Mouse (Mus musculus): ENCODE results near the gene Gtf2h4.

Gtf2h4 gene

GRCm38 (mm10) chr17:35673416-35674035 lies at the start of gene Gtf2h4:
Gene Gtf2h4 (minus strand): TSS chr17:35673739.
- DNase-seq (ENCODE audit: extremely low read depth, low read depth), result peak; percentile 98

- DNase-seq (ENCODE audit: extremely low read depth, low read depth), result no peak
These were observed 48.1 kb upstream of the Gtf2h4 start for GRCm38 (mm10) chr17:35721676-35722075.

- DNase-seq (ENCODE audit: extremely low read depth, low read depth), result no peak
These were observed 46.8 kb upstream of the Gtf2h4 start for GRCm38 (mm10) chr17:35720340-35720727.

GRCm38 (mm10) chr17:35719616-35720339 lies 46.2 kb upstream of the Gtf2h4 start:
- no peak for DNase-seq (ENCODE audit: extremely low read depth, low read depth)

GRCm38 (mm10) chr17:35717080-35717479 lies 43.5 kb upstream of the Gtf2h4 start:
- no peak for DNase-seq (ENCODE audit: extremely low read depth, low read depth)

- DNase-seq (ENCODE audit: extremely low read depth, low read depth), result no peak
These were observed 42.6 kb upstream of the Gtf2h4 start for GRCm38 (mm10) chr17:35716114-35716513.

DNA sequence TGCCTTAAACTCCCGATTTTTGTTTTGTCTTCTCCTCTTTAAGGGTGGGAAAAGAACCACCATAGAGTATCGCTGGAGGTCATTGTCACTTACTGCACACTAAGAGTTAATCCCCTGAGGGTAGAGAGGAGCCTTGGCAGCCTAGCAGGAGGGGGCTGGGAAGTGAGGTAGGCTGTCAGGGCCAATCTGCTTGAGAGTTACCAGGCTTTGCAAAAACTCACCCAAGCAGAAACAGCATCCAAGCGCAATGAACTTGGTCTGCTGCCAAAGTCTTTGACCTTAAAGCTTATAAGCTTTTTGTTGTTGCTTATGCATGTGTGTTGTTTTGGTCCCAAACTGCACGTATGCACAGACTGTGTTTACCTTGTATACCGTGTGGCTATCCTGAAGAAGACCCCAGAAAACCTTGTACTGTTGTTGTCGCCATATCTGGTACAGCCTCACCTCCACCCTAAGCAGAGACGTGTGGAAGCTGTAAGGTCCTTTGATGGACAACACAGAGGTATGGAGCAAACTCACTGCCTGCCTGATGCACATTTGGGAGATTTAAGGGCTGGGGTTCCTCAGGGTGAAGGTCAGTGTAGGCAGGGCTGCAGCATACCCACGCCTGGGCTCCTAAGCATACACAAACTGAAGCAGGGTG lies 37.3 kb upstream of the Gtf2h4 start:
- no peak for DNase-seq (ENCODE audit: extremely low read depth, low read depth)

- no peak for DNase-seq (ENCODE audit: extremely low read depth, low read depth)
These were observed 35.1 kb upstream of the Gtf2h4 start for GRCm38 (mm10) chr17:35708611-35709010.

GRCm38 (mm10) chr17:35707929-35708328 lies 34.4 kb upstream of the Gtf2h4 start:
- DNase-seq (ENCODE audit: extremely low read depth, low read depth), result no peak

DNA sequence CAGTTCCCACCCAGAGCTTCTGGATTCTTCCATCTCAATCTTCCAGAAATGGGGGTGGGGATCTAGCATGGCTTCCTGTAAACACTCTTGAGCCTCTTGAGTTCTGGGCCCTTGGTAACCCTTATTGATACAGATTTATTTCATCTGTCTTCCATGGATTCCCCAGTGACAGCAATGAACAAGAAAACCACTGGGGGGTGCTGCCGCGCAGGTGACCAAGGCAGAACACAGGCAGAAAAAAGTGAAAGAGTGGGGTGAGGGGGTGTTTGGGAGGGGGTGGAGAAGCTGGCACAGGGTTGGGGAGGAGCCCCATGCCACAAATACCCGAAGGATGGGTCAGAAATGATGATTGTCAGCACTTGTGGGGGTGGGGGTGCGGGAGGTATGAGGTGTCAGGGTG lies 32.3 kb upstream of the Gtf2h4 start:
- peak; percentile 32 for DNase-seq (ENCODE audit: extremely low read depth, low read depth)

DNA sequence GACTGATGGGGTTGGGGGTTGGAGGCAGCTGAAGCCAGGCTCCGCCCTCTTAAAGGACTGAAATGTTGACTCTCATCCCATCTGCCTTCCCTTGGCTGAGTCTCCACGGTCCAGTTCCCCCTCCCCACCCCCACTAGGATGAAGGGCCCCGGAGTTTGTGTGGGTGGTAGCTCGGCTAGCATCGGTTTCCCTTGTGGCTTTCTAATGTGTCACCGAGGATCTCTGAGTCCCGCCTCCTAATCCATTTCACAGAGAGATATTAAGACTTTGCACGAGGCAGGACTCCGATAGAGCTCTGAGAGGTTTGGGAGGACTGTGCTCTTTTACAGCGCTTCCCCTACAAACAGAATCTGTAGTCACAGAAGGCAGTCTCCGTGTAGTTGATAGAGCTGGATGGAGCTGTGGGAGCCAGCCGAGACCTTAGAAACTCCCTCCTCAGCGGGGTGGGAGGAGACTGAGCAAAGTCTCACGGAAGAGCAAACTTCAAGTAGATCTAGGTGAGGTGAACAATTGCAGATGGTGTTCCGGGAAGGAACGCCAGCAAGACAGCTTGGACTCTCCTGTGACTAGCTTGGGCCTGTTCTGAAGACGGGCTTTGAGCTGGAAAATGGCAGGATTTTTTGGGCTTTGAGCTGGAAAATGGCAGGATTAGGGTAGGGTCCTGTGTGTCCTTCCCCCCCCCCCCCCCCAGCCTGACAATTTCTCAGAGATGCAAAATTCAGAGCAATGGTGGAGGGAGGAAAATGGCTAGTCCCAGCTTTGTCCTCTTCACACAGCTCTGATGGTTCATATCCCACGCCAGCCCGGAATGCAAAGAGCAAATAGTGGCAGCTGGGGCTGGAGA lies 31.3 kb upstream of the Gtf2h4 start, which contains the start of gene Ddr1:
TSS of gene Ddr1 (minus strand) at position 1 of the 844 bp plus-strand sequence.
- DNase-seq (ENCODE audit: extremely low read depth, low read depth), result peak; percentile 46

GRCm38 (mm10) chr17:35703751-35704271 lies 30.3 kb upstream of the Gtf2h4 start:
- no peak for DNase-seq (ENCODE audit: extremely low read depth, low read depth)

DNA sequence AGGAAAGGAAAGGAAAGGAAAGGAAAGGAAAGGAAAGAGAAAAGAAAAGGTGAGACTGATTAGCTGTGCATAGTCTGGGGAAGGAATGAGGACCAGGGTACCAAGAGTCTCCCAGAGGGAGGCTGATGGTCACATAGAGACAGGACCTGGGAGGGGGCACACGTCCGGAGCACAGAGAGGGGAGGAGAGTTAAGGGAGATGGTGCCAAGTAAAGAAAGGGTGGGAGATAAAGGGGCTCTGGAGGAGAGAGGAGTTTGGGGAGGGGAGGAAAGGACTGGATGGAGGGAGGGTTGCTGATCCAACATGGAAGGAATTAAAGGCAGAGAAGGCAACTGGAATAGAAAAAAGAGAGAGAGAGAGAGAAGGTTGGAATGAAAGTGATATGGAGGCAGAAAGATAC lies 29.5 kb upstream of the Gtf2h4 start:
- no peak for DNase-seq (ENCODE audit: extremely low read depth, low read depth)

GRCm38 (mm10) chr17:35702605-35703004 lies 29.1 kb upstream of the Gtf2h4 start:
- no peak for DNase-seq (ENCODE audit: extremely low read depth, low read depth)

DNA sequence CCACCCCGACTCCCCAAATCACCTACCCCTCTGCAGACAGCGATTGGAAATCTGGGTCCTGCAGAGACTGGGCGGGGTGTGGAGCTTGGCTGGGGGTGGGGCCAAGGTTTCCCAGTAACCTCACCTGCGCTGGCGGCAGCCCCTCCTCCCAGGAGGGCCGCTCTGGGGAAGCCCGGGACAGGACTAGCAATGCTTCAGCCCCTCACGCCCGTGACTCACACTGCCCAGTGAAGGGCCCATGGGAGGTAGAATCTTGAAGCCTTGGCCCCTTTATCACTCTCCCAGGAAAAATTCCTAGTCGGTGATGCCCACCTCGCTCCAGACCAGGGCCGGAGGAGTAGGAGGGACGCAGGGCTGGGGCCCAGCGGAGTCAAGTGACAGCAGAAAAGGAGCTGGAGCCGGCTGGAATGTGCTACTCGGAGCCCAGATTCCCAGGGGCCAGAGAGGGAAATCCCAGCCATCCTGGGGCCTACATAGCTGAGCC lies 28.5 kb upstream of the Gtf2h4 start:
- no peak for DNase-seq (ENCODE audit: extremely low read depth, low read depth)

- DNase-seq (ENCODE audit: extremely low read depth, low read depth), result no peak
These were observed 27.9 kb upstream of the Gtf2h4 start for GRCm38 (mm10) chr17:35701203-35701977.

GRCm38 (mm10) chr17:35700371-35700961 lies 26.9 kb upstream of the Gtf2h4 start:
- DNase-seq (ENCODE audit: extremely low read depth, low read depth), result no peak

DNA sequence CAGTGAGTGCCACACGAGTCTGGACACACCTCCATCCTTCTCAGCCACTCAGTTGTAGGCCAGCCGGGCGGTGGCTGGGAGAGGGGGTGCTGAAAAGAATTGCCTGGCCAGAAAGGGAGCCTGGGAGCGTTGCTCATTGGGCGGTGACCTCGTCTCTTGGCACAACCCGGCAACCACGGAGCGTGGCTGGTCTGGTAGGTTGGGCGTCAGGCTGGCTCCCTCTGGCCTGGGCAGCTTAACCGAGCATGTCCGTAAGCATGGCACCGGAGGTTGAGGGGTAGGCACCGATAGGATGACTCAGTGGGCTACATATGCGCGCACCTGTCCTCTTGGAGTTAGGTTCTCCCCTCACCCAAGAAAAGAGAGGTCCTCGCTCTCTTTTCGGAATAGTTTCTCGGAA lies 26.4 kb upstream of the Gtf2h4 start:
- no peak for DNase-seq (ENCODE audit: extremely low read depth, low read depth)

DNA sequence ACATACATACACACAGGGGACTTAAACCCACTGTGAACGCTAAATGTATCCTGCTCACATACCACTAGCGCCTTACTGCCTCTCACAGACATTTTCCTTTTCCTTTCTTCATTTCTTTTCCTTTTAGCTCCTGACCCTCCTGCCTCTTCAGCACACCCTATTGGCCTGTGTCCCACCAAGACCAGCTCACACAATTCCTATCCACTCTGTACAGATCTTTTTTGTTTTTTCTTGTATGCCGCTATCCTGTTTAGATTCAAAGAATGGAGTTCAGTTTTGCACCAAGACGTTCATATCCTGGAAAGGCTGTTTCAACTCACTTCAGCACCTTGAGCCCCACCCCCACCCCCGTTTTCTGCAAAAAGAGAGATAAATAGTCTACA lies 25.0 kb upstream of the Gtf2h4 start:
- no peak for DNase-seq (ENCODE audit: extremely low read depth, low read depth)
